Mouse (Mus musculus) forebrain, embryonic 14.5 days (tissue): ENCODE results near the gene Ttll1. TPM values are rescaled to one million over a fixed set of nuclear protein-coding genes. Genes with fewer than 3 reads are reported as not detected.

ENCODE experiments used
- ATAC-seq: fragments of 200-750 bp; cut with Nextera tagmentation; 2 replicates; pipeline ENCODE4 v1.8.0; 2017; ENCODE audit warnings: mild to moderate bottlenecking, moderate library complexity
- DNase-seq: peaks from one replicate; pipeline ENCODE4 v3.0.0-alpha.2; 2015; ENCODE audit warnings: low spot score
- H3K27ac ChIP-seq: fragments of 300-500 bp; sonication (generic); 2 replicates; pipeline ENCODE4 v1.5.1; 2014; ENCODE audit warnings: low read depth, mild to moderate bottlenecking, control low read depth, low read length, moderate library complexity
- H3K27me3 ChIP-seq: fragments of 300-500 bp; sonication (generic); replicated peaks from 2 replicates; pipeline ENCODE4 v1.6.1; 2014; ENCODE audit warnings: low read length, control low read depth, mixed read lengths; ENCODE audit not compliant: control insufficient read depth, insufficient read depth
- H3K36me3 ChIP-seq: fragments of 300-500 bp; sonication (generic); 2 replicates; pipeline ENCODE4 v1.6.1; 2014; ENCODE audit warnings: low read length, control low read depth; ENCODE audit not compliant: control insufficient read depth, insufficient read depth
- H3K4me1 ChIP-seq: fragments of 300-500 bp; sonication (generic); 2 replicates; pipeline ENCODE4 v1.6.1; 2014; ENCODE audit warnings: antibody characterized with exemption, low read length, control low read depth; ENCODE audit not compliant: control insufficient read depth, insufficient read depth
- H3K4me2 ChIP-seq: fragments of 300-500 bp; sonication (generic); 2 replicates; pipeline ENCODE4 v1.6.1; 2014; ENCODE audit warnings: mild to moderate bottlenecking, control low read depth, low read length
- H3K4me3 ChIP-seq: fragments of 300-500 bp; sonication (generic); 2 replicates; pipeline ENCODE4 v1.5.1; 2014; ENCODE audit warnings: low read depth, low read length, control low read depth
- H3K9ac ChIP-seq: fragments of 300-500 bp; sonication (generic); 2 replicates; pipeline ENCODE4 v1.6.1; 2014; ENCODE audit warnings: mild to moderate bottlenecking, low read length, control low read depth, moderate library complexity
- H3K9me3 ChIP-seq: fragments of 300-500 bp; sonication (generic); replicated peaks from 2 replicates; pipeline ENCODE4 v1.6.1; 2016; ENCODE audit warnings: low read length, control low read depth, mixed read lengths; ENCODE audit not compliant: control insufficient read depth
- WGBS: fragments of 180-500 bp; shearing (Covaris S2); extraction: QIAGEN DNeasy Blood & Tissue Kit; methylation state at CpG from one replicate; pipeline ENCODE4 v1.1.7; 2014; 5-methylcytosine and 5-hydroxymethylcytosine counted together
- polyA plus RNA-seq: library from polyadenylated mRNA; unstranded; fragments of >200 nt; fragmentation: Nextera tagmentation; extraction: Ambion mirVana; gene quantifications from 2 replicates; pipeline ENCODE4 v1.2.1, GENCODE M21; 2014

The Ttll1 gene
- polyA plus RNA-seq, 1 experiment from 2014 or later: 35.5 TPM

DNA sequence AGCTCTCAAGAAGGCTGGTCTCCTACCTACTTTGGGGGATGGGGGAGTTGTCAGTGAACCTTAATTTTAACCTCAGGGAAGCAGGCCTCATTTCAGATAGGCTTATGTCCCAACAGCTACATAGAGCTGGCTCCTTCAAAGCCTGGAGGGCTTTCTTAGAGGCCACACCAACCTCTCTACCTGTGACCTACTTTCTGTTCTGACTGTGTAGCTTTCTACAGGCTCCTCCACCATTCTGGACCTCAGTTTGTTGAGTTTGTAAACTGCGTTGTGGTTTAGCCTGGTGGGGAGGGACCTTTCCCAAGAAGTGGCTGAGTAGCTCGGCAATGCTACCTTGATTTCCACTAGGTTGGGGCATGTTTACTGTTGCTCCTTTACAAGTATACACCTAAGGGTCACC lies 17.1 kb upstream of the Ttll1 start:
- Histone ChIP-seq H3K4me2 (no peak overlapping the region), H3K27me3 (peaks cover 20% of the 10 kb centered on the region; the same call in 1 of the 2 replicates), H3K9ac (no peak overlapping the region), H3K36me3 (no peaks in the 10 kb centered on the region), H3K4me1 (peaks cover 6% of the 10 kb centered on the region; the same call in 1 of the 2 replicates), H3K4me3 (no peak overlapping the region), H3K27ac (no peak overlapping the region), H3K9me3 (no peaks in the 10 kb centered on the region)
- ATAC-seq (no peak), DNase-seq (no peak)
- 66% methylated on average over 2 of the region's 2 CpGs for WGBS

DNA sequence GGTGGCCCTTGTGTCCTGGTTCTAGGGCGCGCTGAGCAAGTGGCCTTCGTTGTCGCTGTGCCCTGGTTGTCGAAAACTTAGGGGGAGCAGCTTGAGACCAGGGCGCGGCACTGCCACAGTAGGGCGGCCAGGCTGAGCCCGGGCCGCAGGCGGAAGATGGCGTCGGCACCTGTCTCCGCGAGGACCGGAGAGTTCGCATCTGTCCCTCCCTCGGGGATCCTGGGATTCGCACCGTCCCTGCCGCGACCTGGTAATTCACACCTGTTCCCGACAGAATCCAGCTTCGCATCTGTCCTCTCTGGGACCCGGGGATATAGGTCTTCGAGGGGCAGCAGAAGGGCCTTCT lies 16.4 kb upstream of the Ttll1 start:
- Histone ChIP-seq H3K4me2 (peak overlapping the region; percentile 90), H3K9ac (peak overlapping the region; percentile 49), H3K4me1 (peaks cover 6% of the 10 kb centered on the region; the same call in 1 of the 2 replicates), H3K4me3 (peak overlapping the region; percentile 44), H3K9me3 (no peaks in the 10 kb centered on the region), H3K27me3 (peaks cover 20% of the 10 kb centered on the region; the same call in 1 of the 2 replicates), H3K36me3 (no peaks in the 10 kb centered on the region), H3K27ac (no peak overlapping the region)
- WGBS: 2% methylated on average over 26 of the region's 26 CpGs
- DNase-seq (peak; percentile 16), ATAC-seq (peak; percentile 48; the same call in 1 of the 2 replicates)

DNA sequence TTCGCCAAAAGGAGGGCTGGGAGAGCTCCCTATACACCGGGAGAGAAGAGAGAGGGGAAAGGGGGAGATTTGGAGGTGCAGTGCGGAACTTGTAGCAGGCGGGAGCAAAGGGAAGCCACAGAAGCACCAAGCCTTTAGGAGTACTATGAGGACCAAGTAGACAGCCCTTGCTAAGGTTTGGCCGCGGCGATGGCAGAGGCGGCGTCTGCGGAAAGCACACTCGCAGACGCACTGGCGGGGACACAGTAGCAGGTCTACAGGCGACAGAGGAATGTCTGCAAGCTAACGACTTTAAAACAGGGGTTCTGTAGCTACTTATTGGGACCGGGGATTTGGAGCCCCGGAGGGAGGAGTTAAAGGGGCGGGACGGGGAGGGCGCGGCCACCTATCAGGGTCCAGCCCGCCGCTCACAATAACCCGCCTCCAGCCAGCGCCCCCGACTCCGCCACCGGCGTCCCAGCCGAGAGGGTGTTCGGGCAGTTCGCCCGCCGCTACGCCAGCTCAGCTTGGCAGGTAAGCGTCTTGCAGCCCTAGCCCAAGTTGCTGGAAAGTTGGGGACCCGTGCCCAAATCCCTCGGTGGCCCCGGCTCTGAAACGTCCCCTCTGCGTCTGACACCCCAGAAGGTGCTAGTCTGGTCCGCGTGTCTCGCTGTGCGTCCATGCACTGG lies 15.9 kb upstream of the Ttll1 start, which contains the start of gene Bik:
Gene Bik, plus strand, starts transcription at position 439 of the 668 bp plus-strand sequence.
- Histone ChIP-seq H3K27ac (no peak within 1 kb of the TSS), H3K4me3 (peak within 1 kb of the TSS; percentile 44), H3K27me3 (peaks cover 20% of the 10 kb centered on the region; the same call in 1 of the 2 replicates), H3K9ac (peak within 1 kb of the TSS; percentile 49), H3K4me1 (peaks cover 6% of the 10 kb centered on the region; the same call in 1 of the 2 replicates), H3K4me2 (peak within 1 kb of the TSS; percentile 90), H3K9me3 (no peaks in the 10 kb centered on the region), H3K36me3 (no peaks in the 10 kb centered on the region)
- peak; percentile 72 for ATAC-seq
- DNase-seq: peak; percentile 58
- under 1% methylated on average over 42 of the region's 45 CpGs for WGBS

DNA sequence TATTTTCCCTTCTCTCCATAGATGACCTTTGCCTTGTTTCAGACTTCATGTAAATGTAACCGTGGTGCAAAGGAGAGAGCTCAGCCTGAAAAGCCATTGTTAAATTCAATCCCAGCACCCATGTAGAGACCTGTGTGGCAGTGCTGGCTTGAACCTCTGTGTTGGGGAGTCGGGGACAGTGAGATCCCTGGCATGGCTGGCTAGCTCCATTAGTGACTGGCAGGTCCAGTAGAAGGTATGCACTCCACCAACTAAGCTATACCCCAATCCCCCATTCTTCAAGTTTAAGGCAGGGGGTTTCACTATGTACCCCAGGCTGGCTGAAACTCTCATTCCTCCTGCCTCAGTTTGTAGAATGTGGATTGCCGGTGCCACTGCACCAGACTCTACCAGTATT lies 13.6 kb upstream of the Ttll1 start:
- Histone ChIP-seq H3K36me3 (no peaks in the 10 kb centered on the region), H3K27ac (no peak overlapping the region), H3K4me3 (no peak overlapping the region), H3K4me2 (no peak overlapping the region), H3K27me3 (peaks cover 20% of the 10 kb centered on the region; the same call in 1 of the 2 replicates), H3K9me3 (no peaks in the 10 kb centered on the region), H3K4me1 (peaks cover 6% of the 10 kb centered on the region; the same call in 1 of the 2 replicates), H3K9ac (no peak overlapping the region)
- DNase-seq (no peak), ATAC-seq (no peak)
- 74% methylated on average over 3 of the region's 3 CpGs for WGBS

DNA sequence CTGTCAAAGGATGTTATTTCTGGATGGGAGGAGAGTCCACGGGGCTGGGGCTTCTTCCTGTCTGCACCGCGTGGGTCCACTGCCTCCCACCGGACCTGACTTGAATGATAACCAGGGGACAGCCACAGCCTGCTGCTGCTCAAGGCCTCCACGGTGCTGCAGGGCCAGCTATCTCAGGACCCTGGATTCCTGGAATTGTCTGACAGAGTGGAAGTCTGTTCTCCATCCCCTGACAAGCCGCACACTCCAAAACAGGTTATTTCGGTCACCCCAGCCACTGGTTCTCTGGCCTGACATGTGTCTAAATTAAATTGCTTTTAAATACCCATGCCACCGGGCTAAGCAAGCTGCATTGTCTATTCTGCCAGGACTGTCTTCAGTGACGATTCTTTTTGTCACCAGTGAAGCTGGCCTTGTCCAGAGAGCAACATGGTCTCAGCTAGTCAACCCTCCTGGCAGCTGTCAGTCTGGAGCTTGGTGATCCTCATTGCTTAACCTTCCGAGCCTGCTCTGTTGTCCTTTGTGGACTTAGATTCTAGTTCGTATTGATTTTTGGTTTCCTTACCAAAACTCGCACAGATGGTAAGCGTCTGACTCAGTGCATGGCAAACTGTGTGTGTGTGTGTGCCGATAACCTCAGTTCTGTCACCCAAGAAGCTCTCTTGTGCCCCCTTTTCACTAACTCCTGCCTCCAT lies 13.1 kb upstream of the Ttll1 start:
- Histone ChIP-seq H3K4me2 (no peak overlapping the region), H3K9ac (no peak overlapping the region), H3K27ac (no peak overlapping the region), H3K27me3 (peaks cover 20% of the 10 kb centered on the region; the same call in 1 of the 2 replicates), H3K36me3 (no peaks in the 10 kb centered on the region), H3K4me1 (peaks cover 6% of the 10 kb centered on the region; the same call in 1 of the 2 replicates), H3K4me3 (no peak overlapping the region), H3K9me3 (no peaks in the 10 kb centered on the region)
- 69% methylated on average over 14 of the region's 14 CpGs for WGBS
- ATAC-seq (no peak), DNase-seq (no peak)

DNA sequence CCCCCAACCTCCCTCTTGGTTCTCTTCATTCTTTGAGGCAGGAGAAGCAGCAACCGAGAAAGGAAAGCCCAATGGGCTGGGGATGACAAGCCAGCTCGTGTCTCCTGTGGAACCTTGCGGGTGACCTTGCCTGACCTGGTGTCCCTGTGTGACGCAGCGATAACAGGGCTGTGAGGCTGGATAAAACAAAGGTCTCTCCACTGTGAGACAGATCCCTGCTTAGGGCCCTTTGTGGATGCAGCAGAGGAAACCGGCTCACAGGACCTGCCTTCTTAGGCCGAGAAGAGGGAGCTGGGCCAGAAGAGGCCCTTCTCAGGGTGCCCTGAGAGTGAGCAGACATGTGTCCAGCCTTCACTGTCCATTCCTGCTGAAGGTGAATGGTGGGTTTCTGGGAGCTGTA lies 12.5 kb upstream of the Ttll1 start:
- H3K4me3 ChIP-seq: no peak overlapping the region
- peaks cover 6% of the 10 kb centered on the region; the same call in 1 of the 2 replicates for H3K4me1 ChIP-seq
- no peak for DNase-seq
- no peak for ATAC-seq
- peaks cover 18% of the 10 kb centered on the region; the same call in 1 of the 2 replicates for H3K27me3 ChIP-seq
- H3K36me3 ChIP-seq: no peaks in the 10 kb centered on the region
- 28% methylated on average over 7 of the region's 7 CpGs for WGBS
- no peak overlapping the region for H3K27ac ChIP-seq
- no peak overlapping the region for H3K4me2 ChIP-seq
- H3K9me3 ChIP-seq: no peaks in the 10 kb centered on the region
- no peak overlapping the region for H3K9ac ChIP-seq

- H3K9ac ChIP-seq: no peak overlapping the region
Observed at GRCm38 (mm10) chr15:83520861-83521382, 10.2 kb upstream of the Ttll1 start.

DNA sequence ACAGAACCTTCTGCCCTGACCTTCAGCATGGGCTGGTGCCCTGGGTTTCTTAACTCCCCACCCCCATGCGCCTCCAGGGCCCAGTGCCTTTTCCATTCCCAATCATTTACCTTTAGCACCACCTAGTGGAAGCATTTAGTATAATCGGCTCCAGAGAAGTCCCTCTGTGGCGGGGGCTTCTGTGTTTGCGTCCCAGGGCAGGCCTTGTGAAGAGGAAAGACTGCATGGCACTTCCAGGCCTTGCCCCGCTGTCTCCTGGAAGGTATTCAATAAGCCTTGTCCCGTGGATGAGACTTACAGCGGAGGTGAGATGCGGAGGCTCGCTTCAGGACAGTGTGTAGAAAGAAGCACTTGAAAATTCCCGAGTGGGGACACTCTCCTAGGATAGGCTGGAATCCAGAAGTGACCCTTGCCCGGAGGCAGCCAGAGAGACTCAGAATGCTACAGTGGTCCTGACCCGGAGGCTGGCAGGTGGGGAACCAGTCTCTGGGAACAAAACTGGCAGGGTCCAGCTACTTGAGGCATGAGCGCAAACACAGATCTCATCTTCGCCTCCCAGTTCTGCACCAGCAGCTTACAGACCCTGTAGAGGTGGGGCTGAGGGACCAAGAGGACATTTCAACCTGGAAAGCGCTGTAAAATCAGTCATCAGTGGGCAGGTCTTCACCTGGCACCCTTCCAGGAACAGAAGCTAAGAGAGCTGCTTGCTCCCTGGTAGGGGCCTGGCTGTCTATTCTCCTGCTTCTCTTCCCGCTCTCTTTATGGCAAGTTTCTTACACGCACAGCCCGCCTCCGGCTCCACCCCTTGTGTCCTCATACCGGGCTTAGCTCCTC lies 7.7 kb upstream of the Ttll1 start:
- WGBS: 32% methylated on average over 20 of the region's 20 CpGs
- H3K27me3 ChIP-seq: no peaks in the 10 kb centered on the region
- no peak overlapping the region for H3K4me3 ChIP-seq
- no peak overlapping the region for H3K4me2 ChIP-seq
- H3K36me3 ChIP-seq: no peaks in the 10 kb centered on the region
- peak; percentile 89 for DNase-seq
- no peak overlapping the region for H3K27ac ChIP-seq
- no peaks in the 10 kb centered on the region for H3K4me1 ChIP-seq
- no peak overlapping the region for H3K9ac ChIP-seq
- H3K9me3 ChIP-seq: no peaks in the 10 kb centered on the region
- ATAC-seq: peak; percentile 68

More at GRCm38 (mm10) chr15:83520861-83521382, 10.2 kb upstream of the Ttll1 start:
- WGBS: 82% methylated on average over 6 of the region's 6 CpGs
- ATAC-seq: no peak
- Histone ChIP-seq H3K27me3 (no peaks in the 10 kb centered on the region; the same call in 1 of the 2 replicates), H3K9me3 (no peaks in the 10 kb centered on the region), H3K4me1 (no peaks in the 10 kb centered on the region), H3K4me3 (no peak overlapping the region), H3K4me2 (no peak overlapping the region), H3K27ac (no peak overlapping the region), H3K36me3 (no peaks in the 10 kb centered on the region)
- no peak for DNase-seq
